Mouse (Mus musculus) neural tube, embryonic 13.5 days (tissue): ENCODE data around the gene Fam133b. TPM values are rescaled to one million over a fixed set of nuclear protein-coding genes. Genes with fewer than 3 reads are reported as not detected.

ENCODE experiments used
- ATAC-seq: fragments of 200-750 bp; cut with Nextera tagmentation; 2 replicates; pipeline ENCODE4 v1.8.0; 2017; ENCODE audit warnings: low read depth, mild to moderate bottlenecking, moderate TSS enrichment, moderate library complexity
- H3K27ac ChIP-seq: fragments of 300-500 bp; sonication (generic); replicated peaks from 2 replicates; pipeline ENCODE4 v1.5.1; 2015; ENCODE audit warnings: moderate library complexity, mild to moderate bottlenecking, inconsistent platforms
- H3K27me3 ChIP-seq: fragments of 300-500 bp; sonication (generic); 2 replicates; pipeline ENCODE4 v1.6.1; 2015; ENCODE audit warnings: mild to moderate bottlenecking, inconsistent platforms
- H3K36me3 ChIP-seq: fragments of 300-500 bp; sonication (generic); 2 replicates; pipeline ENCODE4 v1.6.1; 2015; ENCODE audit warnings: mild to moderate bottlenecking, inconsistent platforms
- H3K4me1 ChIP-seq: fragments of 300-500 bp; sonication (generic); replicated peaks from 2 replicates; pipeline ENCODE4 v1.6.1; 2015; ENCODE audit warnings: inconsistent platforms
- H3K4me2 ChIP-seq: fragments of 300-500 bp; sonication (generic); 2 replicates; pipeline ENCODE4 v1.6.1; 2015; ENCODE audit warnings: inconsistent platforms, mild to moderate bottlenecking, moderate library complexity
- H3K4me3 ChIP-seq: fragments of 300-500 bp; sonication (generic); 2 replicates; pipeline ENCODE4 v1.5.1; 2015; ENCODE audit warnings: mild to moderate bottlenecking, inconsistent platforms
- H3K9ac ChIP-seq: fragments of 300-500 bp; sonication (generic); 2 replicates; pipeline ENCODE4 v1.6.1; 2015; ENCODE audit warnings: moderate library complexity, mild to moderate bottlenecking, inconsistent platforms
- H3K9me3 ChIP-seq: fragments of 300-500 bp; sonication (generic); 2 replicates; pipeline ENCODE4 v1.6.1; 2016; ENCODE audit warnings: inconsistent platforms
- WGBS: fragments of 180-500 bp; shearing (Covaris S2); methylation state at CpG from one replicate; pipeline ENCODE4 v1.1.7; 2015; 5-methylcytosine and 5-hydroxymethylcytosine counted together
- polyA plus RNA-seq: library from polyadenylated mRNA; unstranded; fragments of >200 nt; fragmentation: Nextera tagmentation; extraction: Ambion mirVana; gene quantifications from 2 replicates; pipeline ENCODE4 v1.2.1, GENCODE M21; 2015

Gene Fam133b
- 24.3 and 25.3 TPM in 2 replicates for polyA plus RNA-seq

DNA sequence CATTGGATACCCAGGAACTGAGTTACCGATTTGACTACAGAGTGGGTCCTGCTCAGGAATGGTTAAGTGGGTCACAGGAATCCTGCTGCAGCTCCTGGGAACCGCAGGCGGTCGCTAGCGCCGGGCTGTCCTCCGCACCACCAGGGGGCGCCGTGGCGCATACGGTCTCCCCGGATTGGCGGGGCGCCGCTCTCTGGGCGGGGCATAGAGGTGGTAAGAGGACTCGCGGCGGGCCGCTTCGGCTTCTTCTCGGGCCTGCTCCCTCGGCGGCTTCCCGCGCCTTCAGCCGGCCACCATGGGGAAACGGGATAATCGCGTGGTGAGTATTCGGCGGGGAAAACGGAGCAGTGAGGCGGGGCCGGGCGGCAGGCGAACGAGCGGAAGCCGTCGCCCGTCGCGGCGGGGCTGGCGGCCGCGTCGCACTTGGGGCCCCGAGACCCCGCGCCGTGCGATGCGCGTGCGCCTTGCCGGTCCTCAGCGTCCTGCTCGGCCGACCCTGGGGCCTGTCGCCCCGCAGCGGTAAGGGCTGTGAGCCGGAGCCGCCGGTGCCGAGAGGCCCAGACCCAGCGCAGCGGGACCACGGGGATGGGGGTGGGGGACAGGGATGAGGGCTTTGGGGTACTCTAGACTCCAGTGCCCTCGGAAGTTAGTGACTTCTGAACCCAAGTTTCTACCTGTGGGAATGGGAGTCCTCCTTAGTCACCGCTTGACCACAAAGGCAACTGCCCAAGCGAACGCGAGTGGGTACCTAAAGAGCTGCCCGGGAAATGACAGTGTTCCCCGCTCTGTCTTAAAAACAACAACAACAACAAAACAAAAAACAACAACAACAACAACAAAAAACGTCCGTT is at the start of gene Fam133b:
Gene Fam133b, plus strand, starts transcription at position 205 of the 851 bp plus-strand sequence.
- peak; percentile 97 for ATAC-seq
- WGBS = under 1% methylated on average over 78 of the region's 80 CpGs

DNA sequence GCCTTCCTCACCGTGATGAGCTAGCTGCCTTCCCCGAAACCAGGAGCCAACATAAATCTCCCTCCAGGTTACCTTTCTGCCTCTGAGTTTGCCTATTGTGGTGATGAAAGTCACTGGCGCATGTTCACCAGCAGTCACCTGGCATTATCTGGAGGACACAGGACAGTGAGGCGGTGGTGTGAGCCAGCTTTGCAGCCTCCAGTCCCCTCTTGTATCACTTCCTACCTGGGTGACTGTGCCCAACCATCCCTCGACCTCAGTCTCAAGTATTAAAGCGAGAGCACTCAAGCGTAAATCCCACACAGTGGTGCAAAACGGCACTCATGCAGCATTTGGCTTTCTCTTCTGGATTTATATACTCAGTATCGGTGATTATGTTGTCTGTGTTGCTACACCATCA is 49.7 kb upstream of the Fam133b start:
- H3K27ac ChIP-seq = no peak overlapping the region
- 92% methylated on average over 9 of the region's 9 CpGs for WGBS
- H3K9ac ChIP-seq = no peak overlapping the region
- no peaks in the 10 kb centered on the region for H3K36me3 ChIP-seq
- 0 out of 2 replicates have a peak, but pooled peaks cover 5% of the 10 kb centered on the region for H3K4me1 ChIP-seq
- H3K4me3 ChIP-seq = no peak overlapping the region
- no peaks in the 10 kb centered on the region for H3K27me3 ChIP-seq
- ATAC-seq = no peak
- no peak overlapping the region for H3K4me2 ChIP-seq
- H3K9me3 ChIP-seq = no peaks in the 10 kb centered on the region

More for the DNA sequence above, at the start of gene Fam133b:
- peaks cover 22% of the 10 kb centered on the region for H3K4me1 ChIP-seq
- peaks cover 6% of the 10 kb centered on the region; the same call in 1 of the 2 replicates for H3K36me3 ChIP-seq
- peak within 1 kb of the TSS; percentile 95 for H3K27ac ChIP-seq
- no peaks in the 10 kb centered on the region for H3K9me3 ChIP-seq
- peak within 1 kb of the TSS; percentile 91 for H3K4me3 ChIP-seq
- H3K27me3 ChIP-seq = no peaks in the 10 kb centered on the region
- peak within 1 kb of the TSS; percentile 91 for H3K9ac ChIP-seq
- H3K4me2 ChIP-seq = peak within 1 kb of the TSS; percentile 79

DNA sequence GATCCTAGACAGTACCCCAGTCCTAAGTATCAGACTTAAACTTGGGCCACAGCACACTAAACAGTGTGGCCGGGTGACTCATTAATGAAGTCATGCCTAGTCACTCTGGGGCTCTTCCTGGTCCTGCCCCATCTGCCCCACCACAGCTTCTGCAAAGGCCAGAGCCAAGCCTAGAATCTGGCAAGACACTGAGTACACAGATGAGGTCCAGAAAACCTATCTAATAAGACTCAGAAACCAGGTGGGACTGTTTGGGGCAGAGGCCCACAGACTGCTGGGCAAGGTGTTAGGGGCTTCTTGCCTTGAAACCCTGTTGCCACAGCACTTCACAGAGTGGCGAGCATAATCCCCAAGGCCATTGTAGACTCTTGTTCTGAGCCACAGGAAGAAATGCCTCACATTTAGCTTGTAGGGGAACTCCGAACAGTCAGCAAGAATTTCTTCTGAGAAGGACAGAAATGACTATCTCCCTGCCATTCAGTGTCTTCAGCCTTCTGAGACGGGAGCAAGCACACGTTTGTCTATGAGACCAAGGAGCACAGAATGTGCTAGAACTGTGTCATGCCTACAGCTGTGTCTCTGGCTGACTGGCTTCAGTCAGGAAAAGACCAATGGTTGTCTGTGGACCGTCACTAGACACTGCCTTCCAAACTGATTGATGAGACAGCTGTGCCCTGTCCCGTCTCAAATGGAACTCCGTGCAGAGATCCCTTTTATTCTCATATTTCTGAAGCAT is 49.0 kb upstream of the Fam133b start:
- ATAC-seq = no peak

DNA sequence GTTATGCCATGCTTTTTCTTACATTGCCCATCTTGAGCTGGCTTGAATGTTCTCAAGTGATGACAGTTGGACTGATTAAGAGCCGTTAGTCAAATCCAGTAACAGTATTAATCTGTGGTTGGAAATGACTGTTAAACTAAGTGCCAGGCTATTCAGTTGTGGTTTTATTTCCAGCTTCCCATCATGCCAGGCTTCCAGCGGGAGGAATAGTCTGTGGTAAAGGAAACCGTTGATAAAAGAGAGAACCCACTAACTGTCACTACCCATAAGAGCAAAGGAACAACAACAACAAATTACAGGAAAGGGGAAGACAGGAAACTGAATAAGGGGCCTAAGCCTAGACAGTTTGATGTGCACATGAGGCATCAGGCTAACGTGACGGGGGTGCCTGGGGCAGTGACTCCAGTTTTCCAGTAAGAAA is 46.1 kb upstream of the Fam133b start:
- 89% methylated on average over 5 of the region's 5 CpGs for whole genome bisulfite sequencing
- no peak overlapping the region for H3K4me3 ChIP-seq
- no peak overlapping the region for H3K9ac ChIP-seq
- H3K27me3 ChIP-seq = no peaks in the 10 kb centered on the region
- H3K4me1 ChIP-seq = peaks cover 13% of the 10 kb centered on the region
- no peaks in the 10 kb centered on the region for H3K9me3 ChIP-seq
- H3K36me3 ChIP-seq = no peaks in the 10 kb centered on the region
- H3K27ac ChIP-seq = no peak overlapping the region
- ATAC-seq = no peak
- H3K4me2 ChIP-seq = no peak overlapping the region

More for the DNA sequence above, 49.0 kb upstream of the Fam133b start:
- Histone ChIP-seq H3K9me3 (no peaks in the 10 kb centered on the region), H3K4me1 (0 out of 2 replicates have a peak, but pooled peaks cover 5% of the 10 kb centered on the region), H3K27ac (no peak overlapping the region), H3K4me2 (no peak overlapping the region), H3K36me3 (no peaks in the 10 kb centered on the region), H3K27me3 (no peaks in the 10 kb centered on the region), H3K9ac (no peak overlapping the region), H3K4me3 (no peak overlapping the region)
- 86% methylated on average over 8 of the region's 8 CpGs for WGBS

DNA sequence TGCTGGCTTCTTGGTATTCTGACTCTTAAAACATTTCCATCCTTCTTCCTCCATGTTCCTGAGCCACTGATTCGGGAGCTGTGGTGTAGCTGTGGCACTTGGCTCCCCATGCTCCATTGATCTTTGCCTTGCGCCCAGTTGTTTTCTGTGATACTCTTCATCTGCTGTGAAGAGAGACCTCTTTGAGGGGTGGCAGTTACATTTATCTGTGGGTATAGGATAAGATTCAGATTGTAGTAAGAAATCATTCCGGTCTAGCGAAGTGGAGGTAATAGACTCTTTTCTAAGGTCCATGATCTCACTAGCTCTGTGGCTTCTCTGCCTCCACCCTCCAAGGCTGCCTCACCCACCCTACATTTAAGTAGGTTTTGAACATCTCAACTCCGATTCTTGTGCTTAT is 43.3 kb upstream of the Fam133b start:
- H3K4me3 ChIP-seq = no peak overlapping the region
- no peaks in the 10 kb centered on the region for H3K27me3 ChIP-seq
- no peak overlapping the region for H3K9ac ChIP-seq
- H3K27ac ChIP-seq = no peak overlapping the region
- no peak overlapping the region for H3K4me2 ChIP-seq
- H3K4me1 ChIP-seq = peaks cover 22% of the 10 kb centered on the region
- ATAC-seq = no peak
- 90% methylated on average over 5 of the region's 5 CpGs for WGBS
- no peaks in the 10 kb centered on the region for H3K36me3 ChIP-seq
- H3K9me3 ChIP-seq = no peaks in the 10 kb centered on the region

DNA sequence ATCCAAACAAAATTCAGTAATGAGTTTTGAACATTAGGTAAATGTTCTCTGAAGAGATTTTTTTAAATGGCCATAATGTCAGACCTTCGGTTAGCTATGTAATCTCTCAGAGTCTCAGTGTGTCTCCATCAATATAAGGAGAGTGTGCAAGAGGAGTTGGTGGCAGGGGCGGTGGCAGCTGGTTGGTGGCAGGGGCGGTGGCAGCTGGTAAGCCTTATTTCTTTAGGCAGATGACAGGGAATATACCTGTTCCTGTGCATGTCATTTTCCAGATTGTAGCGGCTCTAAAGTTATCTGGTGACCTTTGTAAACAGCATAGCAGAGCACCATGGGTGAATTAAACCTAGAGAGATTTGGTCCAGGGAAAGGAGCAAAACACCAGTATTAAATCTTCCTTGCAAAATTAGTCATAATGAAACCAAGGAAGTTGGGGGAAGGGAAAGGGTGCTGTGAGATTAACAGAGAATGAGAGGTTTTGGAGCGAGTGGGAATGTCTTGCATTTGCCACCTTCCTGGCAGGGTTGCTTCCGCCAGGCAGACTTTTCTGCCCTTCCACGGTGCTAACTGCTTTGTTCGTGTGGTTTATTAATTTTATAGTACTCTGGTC is 42.6 kb upstream of the Fam133b start:
- H3K27me3 ChIP-seq = no peaks in the 10 kb centered on the region
- H3K27ac ChIP-seq = no peak overlapping the region
- no peak overlapping the region for H3K4me3 ChIP-seq
- H3K4me1 ChIP-seq = peaks cover 22% of the 10 kb centered on the region
- 56% methylated on average over 8 of the region's 8 CpGs for WGBS
- no peaks in the 10 kb centered on the region for H3K9me3 ChIP-seq
- no peaks in the 10 kb centered on the region for H3K36me3 ChIP-seq
- H3K9ac ChIP-seq = no peak overlapping the region
- no peak overlapping the region for H3K4me2 ChIP-seq
- ATAC-seq = no peak

DNA sequence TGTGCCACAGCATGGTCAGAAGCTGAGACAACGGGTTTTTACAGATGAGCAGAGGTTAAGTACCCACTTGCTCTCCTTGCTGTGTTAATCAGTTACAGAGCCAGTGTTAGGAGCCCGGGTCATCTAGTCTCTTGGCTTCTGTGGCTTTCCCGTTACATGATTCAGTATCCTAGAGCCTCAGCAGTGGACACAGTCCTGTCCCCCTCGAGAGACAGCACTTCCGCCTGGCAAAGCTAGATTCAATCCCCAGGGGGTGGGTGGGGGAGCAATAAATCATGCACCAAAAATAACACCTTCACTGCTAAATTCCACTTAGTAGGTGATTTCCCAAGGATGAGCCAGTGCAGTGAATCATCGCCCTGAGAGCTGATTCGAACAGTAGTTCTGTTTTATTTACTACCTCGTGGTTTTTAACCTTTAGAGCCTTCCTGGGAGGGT is 42.0 kb upstream of the Fam133b start:
- Histone ChIP-seq H3K4me2 (no peak overlapping the region), H3K9ac (no peak overlapping the region), H3K27ac (no peak overlapping the region), H3K4me1 (peaks cover 22% of the 10 kb centered on the region), H3K27me3 (no peaks in the 10 kb centered on the region), H3K9me3 (no peaks in the 10 kb centered on the region), H3K4me3 (no peak overlapping the region), H3K36me3 (no peaks in the 10 kb centered on the region)
- ATAC-seq = no peak
- 20% methylated on average over 8 of the region's 8 CpGs for WGBS

DNA sequence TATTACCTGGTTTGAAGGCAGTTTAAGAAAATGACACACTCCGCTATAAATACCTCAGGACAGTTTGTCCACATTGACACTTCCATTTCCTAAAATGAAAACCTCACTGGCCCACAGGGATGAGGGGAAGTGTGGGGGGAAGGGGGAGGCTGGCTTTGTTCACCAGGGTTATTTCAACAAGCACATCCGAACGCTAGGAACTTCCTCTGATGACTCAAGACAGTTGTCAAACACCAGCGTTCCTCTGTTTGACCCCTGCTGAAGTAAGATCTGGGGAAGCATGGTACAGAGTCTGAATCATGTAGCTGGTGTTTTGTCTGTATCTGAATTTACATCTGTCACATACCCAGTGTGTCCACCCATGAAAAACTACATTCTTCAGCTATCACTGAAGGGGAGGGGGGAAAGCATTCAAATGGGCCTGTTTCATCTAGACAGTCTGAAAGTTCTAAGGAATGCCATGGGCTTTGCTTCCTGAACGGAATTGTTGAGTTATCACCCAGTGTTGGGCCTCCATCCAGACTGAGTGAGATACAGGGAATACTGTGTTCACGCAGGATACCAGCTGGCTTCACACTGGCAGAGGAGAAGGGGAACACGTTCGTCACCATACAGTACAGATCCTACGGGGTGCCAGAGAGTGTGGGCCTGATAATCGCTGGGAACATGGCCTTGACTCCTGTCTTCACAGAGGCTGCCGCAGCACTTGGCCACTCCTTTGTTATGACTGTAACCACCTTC is 40.9 kb upstream of the Fam133b start:
- Histone ChIP-seq H3K9ac (no peak overlapping the region), H3K4me3 (no peak overlapping the region), H3K9me3 (no peaks in the 10 kb centered on the region), H3K4me2 (no peak overlapping the region), H3K27me3 (no peaks in the 10 kb centered on the region), H3K27ac (no peak overlapping the region), H3K36me3 (no peaks in the 10 kb centered on the region), H3K4me1 (peaks cover 22% of the 10 kb centered on the region)
- WGBS = 61% methylated on average over 11 of the region's 11 CpGs
- ATAC-seq = no peak

DNA sequence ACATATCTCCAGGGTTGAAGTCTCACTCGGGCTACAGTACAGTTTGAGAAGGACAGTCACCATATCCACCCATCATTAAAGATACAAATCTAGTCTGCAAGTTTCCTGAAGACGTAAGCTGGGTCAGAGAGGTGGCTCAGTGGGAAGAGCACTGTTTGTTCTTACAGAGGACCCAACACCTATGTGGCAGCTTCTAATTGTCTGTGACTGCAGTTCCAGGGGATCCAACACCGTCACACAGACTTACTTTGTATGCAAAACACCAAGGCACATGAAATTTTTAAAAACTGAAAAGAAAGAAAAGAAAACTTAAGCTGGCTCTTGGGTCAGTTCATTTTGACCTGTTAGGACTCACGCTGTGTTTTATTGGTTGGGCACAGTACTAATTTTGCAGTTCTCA is 40.3 kb upstream of the Fam133b start:
- no peak overlapping the region for H3K4me2 ChIP-seq
- no peak for ATAC-seq
- H3K27ac ChIP-seq = no peak overlapping the region
- no peaks in the 10 kb centered on the region for H3K9me3 ChIP-seq
- H3K9ac ChIP-seq = no peak overlapping the region
- H3K27me3 ChIP-seq = no peaks in the 10 kb centered on the region
- H3K36me3 ChIP-seq = no peaks in the 10 kb centered on the region
- WGBS = 86% methylated on average over 4 of the region's 4 CpGs
- peaks cover 22% of the 10 kb centered on the region for H3K4me1 ChIP-seq
- H3K4me3 ChIP-seq = no peak overlapping the region

DNA sequence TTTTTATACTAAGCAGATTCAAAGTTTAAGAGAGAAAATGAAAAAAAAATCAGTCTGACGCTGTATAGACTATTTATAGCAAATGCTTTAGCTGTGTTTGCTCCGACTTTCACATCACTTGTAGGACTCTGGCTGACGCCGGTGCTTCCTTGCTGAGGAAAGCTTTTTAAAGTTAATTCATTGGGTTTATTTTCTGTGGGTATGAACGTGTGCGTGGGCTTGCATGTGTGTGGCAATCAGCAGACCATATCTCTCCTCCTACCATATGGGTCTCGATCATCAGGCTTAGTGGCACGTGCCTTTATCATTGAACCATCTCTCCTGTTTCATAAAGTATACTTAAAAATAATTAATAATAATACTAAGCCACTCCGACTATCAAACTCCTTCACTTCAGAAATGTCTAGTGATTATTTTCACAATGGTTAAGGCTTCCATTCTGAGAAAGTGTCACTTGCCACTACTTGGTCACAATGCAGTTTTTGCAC is 39.8 kb upstream of the Fam133b start:
- Histone ChIP-seq H3K4me1 (peaks cover 22% of the 10 kb centered on the region), H3K27ac (no peak overlapping the region), H3K4me2 (no peak overlapping the region), H3K36me3 (no peaks in the 10 kb centered on the region), H3K9ac (no peak overlapping the region), H3K4me3 (no peak overlapping the region), H3K9me3 (no peaks in the 10 kb centered on the region), H3K27me3 (no peaks in the 10 kb centered on the region)
- WGBS = 88% methylated on average over 9 of the region's 9 CpGs
- no peak for ATAC-seq

DNA sequence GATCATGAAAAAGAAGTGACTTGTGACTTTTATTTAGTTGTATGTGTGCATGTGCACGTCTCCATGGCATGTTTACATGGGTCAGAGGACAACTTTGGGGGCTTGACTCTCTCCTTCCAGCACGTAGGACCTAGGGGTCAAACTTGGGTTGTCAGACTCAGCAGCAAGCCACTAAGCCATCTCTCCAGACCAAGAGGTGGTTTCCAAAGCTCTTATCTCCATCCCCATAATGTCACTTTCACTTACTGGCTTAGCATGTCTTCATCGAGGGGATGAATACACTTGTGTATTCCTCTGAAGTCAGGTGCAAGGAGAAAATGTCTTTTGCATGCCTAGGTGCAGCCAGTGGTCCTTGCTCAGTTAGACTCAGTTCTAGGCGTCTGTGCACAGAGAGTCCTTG is 39.2 kb upstream of the Fam133b start:
- no peaks in the 10 kb centered on the region for H3K9me3 ChIP-seq
- peaks cover 22% of the 10 kb centered on the region for H3K4me1 ChIP-seq
- ATAC-seq = no peak
- H3K27me3 ChIP-seq = no peaks in the 10 kb centered on the region
- H3K27ac ChIP-seq = no peak overlapping the region
- H3K36me3 ChIP-seq = no peaks in the 10 kb centered on the region
- H3K4me2 ChIP-seq = no peak overlapping the region
- WGBS = 80% methylated on average over 4 of the region's 4 CpGs
- H3K4me3 ChIP-seq = no peak overlapping the region
- no peak overlapping the region for H3K9ac ChIP-seq
